Mouse (Mus musculus) heart, postnatal 0 days (tissue): ENCODE results near the gene Rhot2.

Experiments used
- CTCF ChIP-seq: IDR thresholded peaks from 2 replicates; pipeline ENCODE4 v1.5.1; 2016; ENCODE audit warnings: antibody characterized with exemption, control low read depth, low read depth
- EP300 ChIP-seq: IDR thresholded peaks from 2 replicates; pipeline ENCODE4 v1.6.1; 2016; ENCODE audit warnings: antibody characterized with exemption, low read depth

- no peak for TF ChIP-seq EP300
- no peak for TF ChIP-seq CTCF
Measured at GRCm38 (mm10) chr17:25808028-25808427, 36.6 kb downstream of the Rhot2 start.
